Mouse (Mus musculus): ENCODE data around the gene Farsb. TPM values are rescaled to one million over a fixed set of nuclear protein-coding genes. Genes with fewer than 3 reads are reported as not detected.

Gene Farsb
- 3.5 and 3.9 TPM in 2 replicates for polyA plus RNA-seq (2012)

DNA sequence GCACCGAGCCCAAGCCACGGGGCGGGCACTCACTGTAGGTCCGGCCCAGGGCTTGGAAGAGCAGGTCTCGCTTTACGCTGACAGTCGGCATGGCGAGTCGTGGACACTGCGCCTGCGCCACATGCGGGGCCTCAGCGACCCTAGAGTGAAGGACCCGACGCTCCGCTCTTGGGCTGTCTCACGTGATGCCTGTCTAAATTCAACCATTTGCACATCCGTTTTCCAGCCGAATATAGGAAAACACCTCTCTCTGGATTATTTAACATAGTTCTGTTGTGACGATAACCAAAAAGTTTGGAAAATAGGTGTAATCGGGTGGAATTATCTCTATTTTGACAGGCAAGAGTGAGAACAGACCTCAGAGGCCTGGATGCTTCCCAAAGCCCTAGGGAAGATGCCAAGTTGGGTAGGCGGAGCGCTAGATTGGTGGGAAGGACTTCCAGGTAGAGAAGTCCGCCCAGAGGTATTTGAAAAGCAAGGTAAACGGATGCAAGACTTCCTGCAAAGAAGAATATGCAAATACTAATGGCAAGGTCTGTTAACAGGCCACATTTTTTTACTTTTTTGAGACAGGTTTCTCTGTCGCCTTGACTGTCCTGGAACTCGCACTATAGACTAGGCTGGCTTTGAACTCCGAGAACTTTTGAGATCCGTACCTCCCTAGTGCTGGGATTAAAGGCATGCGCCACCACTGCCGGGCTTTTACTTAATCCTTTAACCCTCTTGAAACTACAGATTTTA, at the start of gene Farsb:
Gene Farsb (minus strand): TSS at position 146 of the 741 bp plus-strand sequence.

GRCm38 (mm10) chr1:78511621-78512160, 23.0 kb upstream of the Farsb start, which contains the start of gene BC035947:
Gene BC035947, minus strand, starts transcription at chr1:78512158.

GRCm38 (mm10) chr1:78510862-78511261, 22.2 kb upstream of the Farsb start, which contains the start of gene Mogat1:
Gene Mogat1, plus strand, starts transcription at chr1:78510991.

Other genes starting within 250 kb of the Farsb start
- gene Sgpp2, start 178.6 kb downstream of the Farsb start, polyA plus RNA-seq (2012) = not detected in 2 replicates
- gene Mogat1, start 22.1 kb upstream of the Farsb start, polyA plus RNA-seq (2012) = not detected in 2 replicates
- gene BC035947, start 23.3 kb upstream of the Farsb start, polyA plus RNA-seq (2012) = not detected in 2 replicates
- gene Acsl3, start 168.9 kb upstream of the Farsb start, polyA plus RNA-seq (2012) = 4.0 TPM in 2 replicates
- gene Utp14b, start 169.1 kb upstream of the Farsb start, polyA plus RNA-seq (2012) = 0.54 and 0.88 TPM in 2 replicates